1 mouse cellular context compared by ENCODE assay signal in the genomic region with DNA sequence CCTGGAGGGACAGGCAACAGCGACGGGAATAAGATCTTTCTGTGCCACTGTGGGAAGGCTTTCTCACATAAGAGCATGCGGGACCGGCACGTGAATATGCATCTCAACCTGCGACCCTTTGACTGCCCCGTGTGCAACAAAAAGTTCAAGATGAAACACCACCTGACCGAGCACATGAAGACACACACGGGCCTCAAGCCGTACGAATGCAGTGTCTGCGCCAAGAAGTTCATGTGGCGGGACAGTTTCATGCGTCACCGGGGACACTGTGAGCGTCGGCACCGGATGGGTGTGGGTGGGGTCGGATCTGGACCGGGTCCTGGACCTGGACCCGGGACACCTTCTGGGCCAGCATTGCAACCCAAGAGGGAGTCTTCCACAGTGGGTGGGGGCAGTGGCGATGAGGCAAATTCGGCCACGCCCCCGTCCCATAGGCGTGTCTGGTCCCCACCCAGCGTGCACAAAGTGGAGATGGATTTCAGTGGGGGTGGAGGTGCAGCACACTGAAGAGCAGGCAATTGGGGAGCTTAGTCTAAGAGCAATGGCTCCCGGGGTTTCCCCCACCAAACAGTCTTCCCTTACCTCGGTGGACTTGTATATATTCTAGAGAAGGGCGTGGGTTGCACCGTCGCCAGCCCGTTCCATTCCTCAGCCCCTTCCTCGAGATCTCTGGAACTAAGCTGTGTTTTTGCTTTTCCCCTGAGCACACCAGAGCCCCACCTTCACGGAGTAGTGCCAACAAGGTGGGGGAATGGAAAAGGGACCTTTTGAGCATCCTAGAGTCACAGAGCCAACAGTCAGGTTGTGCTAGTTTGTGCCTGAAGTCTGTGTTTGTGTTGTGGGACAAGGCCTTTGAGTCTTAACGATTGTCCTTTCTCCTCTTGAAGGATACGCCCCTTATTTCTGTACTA.
A peak's percentile ranks its signal among the peaks of the same experiment; 100 is the strongest.
TF ChIP-seq lines count a peak whose summit lies in the region.

No protein-coding gene starts in this region.

TF ChIP-seq in MEL, 35 proteins besides CTCF, POLR2A, EP300 and RAD21:
- no peak for TF ChIP-seq MXI1 (IDR thresholded peaks at IDR 0.05; ENCODE audit: low read depth, low read length)
- peak; percentile 4; the same call in 1 of the 2 replicates for TF ChIP-seq TBP (IDR thresholded peaks at IDR 0.05; ENCODE audit: low read depth, low read length)
